Mouse (Mus musculus) ZHBTc4 (cell line): ENCODE measurements at regions not wholly inside any gene's neighbourhood (a gene's known extent, or its start where the extent isn't known, plus 50 kb on each side); places are given as distances from the start of the nearest gene placed in this dataset.
A peak's percentile ranks its signal among the peaks of the same experiment; 100 is the strongest.

Experiments used
- DNase-seq: peaks from one replicate; pipeline ENCODE4 v3.0.0-alpha.2; 2011; ENCODE audit warnings: low read depth, low spot score

DNA sequence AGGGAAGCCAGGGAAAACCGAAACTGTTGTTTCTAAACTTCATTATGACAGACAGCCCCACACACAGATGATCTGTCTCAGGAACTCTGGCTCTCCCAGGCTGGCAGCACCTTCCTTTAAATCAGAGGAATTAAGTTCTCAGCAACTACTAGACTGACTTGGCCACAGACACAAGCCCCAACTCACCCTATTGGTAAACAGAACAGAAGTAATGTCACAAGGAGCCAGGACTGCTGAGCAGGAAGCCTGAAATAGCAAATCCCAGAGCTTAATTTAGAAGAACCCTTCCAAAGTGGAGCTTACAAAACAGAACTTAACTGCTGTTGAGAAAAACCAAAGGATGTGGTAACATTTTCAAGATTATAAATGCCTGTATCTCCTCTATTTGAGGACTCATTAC, 174.8 kb downstream of the Nfkbiz start:
- no peak for DNase-seq

DNA sequence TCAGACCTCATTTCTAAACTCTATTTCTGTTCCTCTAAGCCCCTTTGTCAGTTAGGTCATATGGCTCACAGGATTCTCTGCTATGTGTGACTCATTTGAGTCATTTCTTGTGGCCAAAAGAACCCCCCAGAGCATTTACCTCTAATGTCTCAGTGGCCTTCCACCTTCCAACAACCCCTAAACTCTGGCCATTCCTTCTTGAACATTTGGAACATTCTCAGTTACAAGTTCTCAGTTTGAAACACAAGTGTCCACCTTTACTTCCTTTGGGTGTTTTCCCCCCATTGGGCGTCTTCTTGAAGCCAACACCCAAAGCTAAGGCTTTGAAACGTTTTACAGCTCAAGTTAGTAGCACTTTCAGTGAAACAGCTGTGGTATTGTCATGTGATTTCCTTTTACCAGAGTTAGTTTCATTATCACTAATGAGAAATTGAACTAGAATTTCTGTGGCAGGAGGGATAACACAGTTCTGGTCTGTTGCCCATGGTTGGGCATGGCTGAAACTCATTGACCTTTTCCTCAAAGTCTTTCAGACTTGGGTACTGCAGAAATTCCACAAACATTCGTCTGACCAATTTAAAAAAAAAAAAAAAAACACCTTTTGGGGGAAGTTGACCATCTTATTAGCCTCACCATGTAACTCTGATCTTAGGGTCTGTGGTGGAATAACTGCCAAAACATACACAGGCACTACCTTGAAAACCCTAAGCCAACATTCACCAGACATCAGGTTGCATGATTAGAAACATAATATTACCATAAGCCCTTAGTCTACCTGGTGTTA, 201.8 kb downstream of the Nfkbiz start:
- no peak for DNase-seq

DNA sequence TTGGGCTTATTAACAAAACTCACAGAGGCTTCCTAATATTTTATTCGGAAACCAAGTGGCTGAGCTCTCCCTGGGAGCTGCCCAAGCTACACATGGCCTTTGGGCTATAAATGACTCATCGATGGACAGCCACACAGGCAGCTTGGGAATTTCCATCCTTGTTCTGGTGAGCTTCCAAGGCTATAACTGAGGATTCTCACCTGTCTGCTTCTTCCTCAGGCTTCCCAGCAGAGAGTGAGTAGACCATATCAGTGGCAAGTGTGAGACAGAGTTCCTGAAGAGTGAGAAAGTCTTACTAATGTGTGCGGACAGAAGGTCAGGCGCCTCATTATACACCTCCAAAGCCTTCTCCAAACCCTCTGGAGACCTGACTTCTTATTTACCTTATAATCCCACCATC, 202.5 kb downstream of the Nfkbiz start:
- DNase-seq: no peak

DNA sequence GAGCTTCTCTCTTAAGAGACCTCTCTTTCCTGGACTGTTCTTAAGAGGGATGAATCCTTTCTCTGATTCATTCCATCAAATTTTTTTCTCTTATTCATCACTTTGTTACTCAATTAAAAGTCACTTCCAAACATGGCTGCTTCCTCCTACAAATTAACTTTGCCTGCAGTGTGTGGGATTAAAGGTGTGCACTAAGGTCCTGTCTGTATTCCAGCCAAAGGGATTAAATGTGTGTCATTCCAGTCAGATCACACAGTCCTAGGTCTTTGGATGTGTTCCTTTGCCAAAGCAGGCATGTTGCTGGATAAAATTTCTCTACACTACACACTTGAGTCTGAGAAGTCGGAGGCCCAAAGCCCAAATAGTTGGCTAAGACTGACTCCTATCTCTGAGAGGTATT, 204.0 kb downstream of the Nfkbiz start:
- DNase-seq: no peak

GRCm38 (mm10) chr16:55632220-55632619, 206.5 kb downstream of the Nfkbiz start:
- no peak for DNase-seq

DNA sequence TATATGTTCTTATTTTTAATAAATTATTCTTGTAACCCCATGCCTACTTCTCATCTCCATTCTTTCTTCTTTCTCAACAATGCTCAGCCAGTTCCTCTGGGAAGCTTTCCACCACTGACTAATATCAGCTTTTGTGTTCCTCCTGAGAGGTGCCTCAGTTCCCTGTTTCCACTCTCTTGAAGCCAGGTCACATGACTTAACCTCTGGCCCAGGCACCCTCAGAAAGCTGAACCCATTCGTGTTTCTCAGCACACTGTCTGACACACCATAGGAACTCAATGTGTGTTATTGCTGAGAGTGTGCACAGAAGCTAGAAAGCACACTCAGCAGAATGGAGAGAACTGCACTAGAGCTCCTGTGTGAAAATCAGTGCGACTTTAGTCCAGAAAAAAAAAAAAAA, 207.1 kb downstream of the Nfkbiz start:
- DNase-seq: no peak

GRCm38 (mm10) chr16:55631048-55631447, 207.7 kb downstream of the Nfkbiz start:
- no peak for DNase-seq

- peak; percentile 15 for DNase-seq
Observed at GRCm38 (mm10) chr16:55627531-55627930, 211.2 kb downstream of the Nfkbiz start.

DNA sequence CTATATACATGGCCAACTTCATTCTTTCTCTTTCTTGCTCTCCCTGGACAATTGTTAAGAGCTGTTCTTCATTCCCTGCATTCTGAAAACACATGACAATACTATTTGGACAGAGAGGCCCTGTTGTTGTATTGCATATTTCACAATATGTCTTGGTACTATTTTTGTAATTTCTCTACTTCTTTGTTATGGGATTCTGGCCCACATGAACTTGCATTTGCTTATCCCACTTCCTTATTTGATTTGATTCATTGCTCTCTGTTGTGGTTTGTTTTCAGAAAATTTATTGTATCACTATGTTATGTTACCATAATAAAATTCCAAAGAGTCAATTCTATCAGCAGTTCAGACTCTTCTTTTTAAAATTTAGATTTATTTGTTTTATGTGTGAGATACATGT, 215.3 kb downstream of the Nfkbiz start:
- no peak for DNase-seq

DNA sequence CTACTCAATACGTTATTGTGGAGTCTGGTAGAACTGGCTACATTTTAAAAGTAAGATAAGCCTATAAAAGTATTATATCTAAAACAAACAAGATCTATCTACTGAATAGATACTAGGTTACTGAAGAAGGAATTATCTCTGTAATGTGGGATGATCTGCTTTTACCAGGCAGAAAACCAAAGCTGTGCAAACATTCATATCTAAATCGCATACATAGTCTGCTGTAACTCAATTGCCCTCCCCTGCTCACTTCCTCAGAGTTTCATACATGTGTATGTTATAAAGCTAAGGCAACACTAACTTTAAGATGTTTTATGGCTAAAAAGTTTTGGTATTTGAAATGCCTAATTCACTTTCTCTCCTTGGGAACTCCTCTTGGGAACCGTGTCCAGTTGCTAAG, 219.0 kb downstream of the Nfkbiz start:
- no peak for DNase-seq

DNA sequence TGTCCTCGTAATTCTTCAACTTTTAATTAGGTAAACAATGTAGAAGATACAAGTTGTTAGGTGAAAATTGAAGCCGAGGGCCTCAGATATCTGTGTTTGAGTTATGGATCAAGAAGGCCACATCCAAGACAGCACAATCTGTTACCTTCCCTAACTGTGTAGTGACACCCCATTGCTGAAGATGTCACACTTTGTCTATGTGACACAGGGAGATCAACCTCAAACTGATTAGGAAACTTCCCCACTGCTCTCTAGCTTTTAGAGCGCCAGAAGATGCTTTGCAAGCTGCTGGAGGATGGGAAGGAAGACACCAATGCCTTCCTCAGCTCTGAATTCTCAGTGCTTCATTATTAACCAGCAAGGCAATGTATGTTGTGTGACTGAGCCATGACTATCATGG, 220.7 kb downstream of the Nfkbiz start:
- no peak for DNase-seq

DNA sequence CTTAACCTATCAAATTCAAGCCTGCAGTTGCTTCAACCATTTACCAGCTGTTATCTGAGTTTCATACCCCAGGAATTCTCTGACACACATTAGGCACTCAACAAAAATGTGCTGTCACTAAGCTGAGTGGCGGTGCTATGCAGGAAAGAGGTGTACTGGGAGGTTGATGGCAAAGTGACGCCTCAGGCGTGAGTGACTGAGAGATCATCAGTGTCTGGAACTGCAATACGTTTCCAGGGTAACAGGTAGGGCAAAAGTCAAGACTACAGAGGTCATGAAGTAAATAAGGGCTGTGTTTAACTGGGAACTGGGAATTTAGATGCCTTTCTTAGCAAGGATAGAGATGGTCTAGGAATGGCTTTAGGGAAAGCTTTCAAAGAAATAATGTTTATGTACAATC, 221.2 kb downstream of the Nfkbiz start:
- DNase-seq: peak; percentile 12

- no peak for DNase-seq
Observed at GRCm38 (mm10) chr16:55616408-55617120, 222.1 kb downstream of the Nfkbiz start.

- DNase-seq: no peak
Observed at GRCm38 (mm10) chr16:55612873-55613272, 225.8 kb downstream of the Nfkbiz start.

- DNase-seq: no peak
Observed at GRCm38 (mm10) chr16:55612001-55612400, 226.7 kb downstream of the Nfkbiz start.

- no peak for DNase-seq
Observed at GRCm38 (mm10) chr16:55611172-55611571, 227.5 kb downstream of the Nfkbiz start.

GRCm38 (mm10) chr16:55608361-55608760, 230.3 kb downstream of the Nfkbiz start:
- no peak for DNase-seq

DNA sequence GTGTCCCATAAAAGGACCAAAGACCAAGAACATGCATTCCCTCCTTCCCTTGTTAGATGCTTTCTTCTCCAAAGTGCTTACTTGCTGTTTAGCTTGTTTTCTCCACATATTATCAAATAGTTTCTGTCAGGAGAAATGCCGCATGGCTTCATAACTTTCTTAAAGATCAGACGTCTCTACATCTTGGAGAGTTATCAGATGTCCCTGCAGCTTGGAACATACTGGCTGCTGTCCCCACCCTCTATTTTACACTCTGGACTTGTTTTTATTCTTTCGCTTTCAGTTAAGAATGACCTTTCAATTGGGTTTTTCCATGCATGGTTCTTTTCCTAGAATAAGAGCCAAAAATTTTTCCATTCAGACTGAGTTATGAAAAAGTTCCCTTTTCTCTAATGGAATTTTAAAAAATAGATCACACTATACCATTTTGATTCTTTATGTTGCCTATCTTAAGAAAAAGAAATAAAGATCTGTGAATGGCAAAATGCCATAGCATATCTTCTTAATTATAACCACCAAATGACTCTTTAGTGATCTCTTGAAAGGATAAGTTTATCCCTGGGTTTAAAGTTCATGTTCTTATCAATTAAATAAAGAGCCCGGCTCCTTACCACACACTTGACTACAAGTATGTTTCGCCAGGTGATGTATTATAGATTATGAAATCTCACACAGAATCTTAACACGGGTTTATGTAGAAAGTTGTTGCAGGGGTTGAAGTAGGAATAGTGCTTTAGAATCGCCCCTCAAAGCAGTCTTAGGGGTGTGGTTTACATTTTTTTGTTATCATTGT, 232.1 kb downstream of the Nfkbiz start:
- DNase-seq: no peak

DNA sequence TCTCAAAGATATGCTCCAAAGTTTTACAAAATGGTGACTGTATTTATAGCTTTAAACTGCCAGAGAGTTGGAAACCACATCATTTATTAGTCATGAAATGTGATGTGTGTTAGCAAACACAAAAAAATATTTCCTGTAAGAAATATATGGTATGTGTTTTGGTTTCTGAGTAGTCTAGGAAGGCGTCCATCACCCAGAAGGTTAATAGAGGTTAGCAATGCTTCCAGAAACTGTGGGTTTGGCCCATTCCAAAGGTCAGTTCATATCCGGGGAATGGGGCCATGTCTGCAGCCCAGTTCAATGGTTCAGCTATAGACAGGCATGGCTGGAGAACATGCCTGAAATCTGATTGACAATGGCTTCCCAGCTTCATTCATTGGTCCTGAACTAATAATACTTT, 235.1 kb downstream of the Nfkbiz start:
- no peak for DNase-seq

GRCm38 (mm10) chr16:55589382-55589956, 249.2 kb downstream of the Nfkbiz start:
- no peak for DNase-seq

- no peak for DNase-seq
Observed at GRCm38 (mm10) chr16:55587138-55587537, 251.6 kb downstream of the Nfkbiz start.

DNA sequence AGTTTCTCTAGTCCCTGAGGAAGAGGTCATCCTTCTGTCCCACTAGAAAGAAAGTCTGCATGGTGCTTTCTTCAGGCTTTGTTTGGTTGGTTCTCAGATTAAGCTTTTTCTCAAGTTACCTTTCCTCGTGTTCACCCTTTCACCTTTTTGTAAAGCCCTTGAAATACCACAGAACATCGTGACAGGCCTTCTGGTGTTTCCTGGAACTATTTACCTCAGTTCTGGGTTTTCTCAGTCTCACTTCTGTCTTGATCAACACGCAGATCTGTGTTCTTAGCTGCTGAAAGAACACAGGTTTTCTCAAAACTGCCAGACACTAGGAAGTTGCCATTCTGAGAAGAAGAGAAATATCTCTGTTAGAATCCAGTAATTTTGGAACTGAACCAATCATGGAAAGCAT, 255.8 kb downstream of the Nfkbiz start:
- no peak for DNase-seq
